Mouse (Mus musculus): ENCODE measurements around the gene Klc4.

Klc4 gene

DNA sequence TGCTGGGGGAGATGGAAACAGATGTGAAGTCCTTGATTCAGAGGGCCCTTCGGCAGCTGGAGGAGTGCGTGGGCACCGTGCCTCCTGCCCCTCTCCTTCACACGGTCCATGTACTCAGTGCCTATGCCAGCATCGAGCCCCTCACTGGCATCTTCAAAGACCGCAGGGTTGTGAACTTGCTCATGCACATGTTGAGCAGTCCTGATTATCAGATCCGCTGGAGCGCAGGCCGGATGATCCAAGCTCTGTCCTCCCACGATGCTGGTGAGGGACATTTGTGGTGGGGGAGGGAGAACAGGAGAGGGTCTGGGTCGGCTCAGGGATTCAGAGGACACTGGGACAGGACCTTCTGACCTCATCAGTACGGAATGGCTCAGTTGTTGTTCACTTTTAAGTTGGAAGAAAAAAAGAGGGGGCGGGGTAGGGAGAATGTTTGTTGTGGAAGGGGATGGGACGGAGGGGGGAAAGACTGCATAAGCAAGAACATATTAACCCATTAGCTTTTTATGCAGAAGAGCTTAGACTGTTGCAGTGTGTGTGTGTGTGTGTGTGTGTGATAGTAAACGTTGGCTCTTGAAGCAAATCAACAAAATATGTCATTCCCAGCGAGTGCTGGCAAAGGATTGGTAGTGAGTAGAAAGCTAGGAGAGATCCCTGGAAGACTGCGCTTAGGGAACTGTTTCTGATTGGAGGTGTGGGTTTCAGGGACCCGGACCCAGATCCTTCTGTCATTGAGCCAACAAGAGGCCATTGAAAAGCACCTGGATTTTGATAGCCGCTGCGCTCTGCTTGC, 6.1 kb upstream of the Klc4 start:
- DNase-seq (ENCODE audit: low spot score) = no peak

GRCm38 (mm10) chr17:46651292-46651691, 5.5 kb upstream of the Klc4 start:
- no peak for DNase-seq (ENCODE audit: low spot score)

DNA sequence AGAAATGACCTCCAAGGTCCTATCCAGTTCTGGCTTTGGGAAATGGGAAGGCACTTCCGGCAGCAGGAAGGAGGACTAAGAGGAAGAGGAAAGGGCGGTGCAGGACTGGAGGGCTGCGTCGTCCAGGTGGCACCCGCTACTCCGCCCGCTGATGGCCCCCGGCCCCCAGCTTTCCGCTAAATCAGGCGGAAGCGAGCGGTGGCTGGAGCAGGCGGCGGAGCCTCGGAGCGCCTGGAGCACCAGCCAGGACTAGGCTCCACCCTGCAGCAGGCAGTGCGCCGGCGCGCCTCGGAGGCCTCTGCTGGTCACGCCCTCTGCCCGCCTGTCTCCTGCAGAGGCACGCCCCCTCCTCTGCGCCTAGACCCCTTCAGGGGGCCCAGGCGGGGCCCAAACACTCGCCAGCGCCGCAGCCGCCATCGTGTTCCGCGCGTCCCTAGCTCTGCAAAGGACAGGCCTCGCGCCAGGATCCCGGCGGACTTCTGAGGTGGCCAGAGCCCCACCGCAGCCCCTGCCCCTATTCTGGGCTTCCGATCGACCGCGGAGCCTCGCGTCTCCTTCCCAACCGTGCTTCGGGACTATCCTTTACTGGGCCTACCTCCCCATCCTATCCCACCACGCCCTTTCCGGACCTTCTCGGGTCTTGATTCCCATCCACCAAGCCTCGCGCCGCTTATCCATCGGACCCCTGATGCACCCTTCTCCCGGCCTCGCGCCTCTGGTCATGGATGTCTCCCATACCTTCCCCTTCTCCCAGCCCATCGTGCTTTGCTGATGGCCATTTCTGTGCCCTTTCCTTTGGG, 4.6 kb upstream of the Klc4 start, which contains the start of gene Cul7:
Cul7 (plus strand) TSS at position 106 of the 800 bp plus-strand sequence.
- peak; percentile 87 for DNase-seq (ENCODE audit: low spot score)

DNA sequence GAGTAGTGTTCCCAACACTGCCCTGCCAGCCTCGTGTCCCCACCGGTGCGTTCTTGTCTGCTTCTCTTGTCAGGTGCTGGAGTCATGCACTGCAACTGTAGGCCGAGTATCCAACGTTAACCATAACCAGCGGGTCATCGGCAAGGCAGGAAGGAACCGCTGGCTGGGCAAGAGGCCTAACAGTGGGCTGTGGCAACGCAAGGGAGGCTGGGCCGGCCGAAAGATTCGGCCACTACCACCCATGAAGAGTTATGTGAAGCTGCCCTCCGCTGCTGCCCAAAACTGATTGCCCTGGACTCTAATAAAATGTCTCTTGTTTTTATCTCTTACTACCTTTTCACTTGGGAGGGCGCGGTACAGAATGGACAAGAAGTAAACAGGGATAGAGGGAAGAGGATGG, 4.0 kb upstream of the Klc4 start:
- no peak for DNase-seq (ENCODE audit: low spot score)

GRCm38 (mm10) chr17:46648436-46648835, 2.6 kb upstream of the Klc4 start:
- no peak for DNase-seq (ENCODE audit: low spot score)

DNA sequence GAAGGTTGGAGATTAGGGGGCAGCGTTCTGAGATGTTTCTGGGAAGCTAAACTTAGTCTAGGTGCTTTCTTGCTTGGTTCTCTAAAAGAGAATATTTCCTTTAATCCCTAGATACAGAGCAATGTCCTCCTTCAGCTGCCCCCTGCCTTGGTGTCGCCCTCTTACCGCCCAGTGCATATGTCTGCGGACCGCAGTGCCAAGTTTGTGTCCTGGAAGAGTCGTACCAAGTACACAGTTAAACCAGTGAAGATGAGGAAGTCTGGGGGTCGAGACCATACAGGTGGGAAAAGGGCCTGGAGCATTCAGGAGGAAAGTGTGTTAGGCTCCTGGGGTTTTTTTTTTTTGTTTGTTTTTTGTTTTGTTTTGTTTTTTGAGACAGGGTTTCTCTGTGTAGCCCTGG, 1.5 kb upstream of the Klc4 start:
- no peak for DNase-seq (ENCODE audit: low spot score)

- no peak for DNase-seq (ENCODE audit: low spot score)
Observed at GRCm38 (mm10) chr17:46646322-46646662, 470 bp upstream of the Klc4 start.

- no peak for DNase-seq (ENCODE audit: low spot score)
Observed at GRCm38 (mm10) chr17:46644916-46645475, 826 bp downstream of the Klc4 start.

- DNase-seq (ENCODE audit: low spot score) = no peak
Observed at GRCm38 (mm10) chr17:46644152-46644805, 1.5 kb downstream of the Klc4 start.

DNA sequence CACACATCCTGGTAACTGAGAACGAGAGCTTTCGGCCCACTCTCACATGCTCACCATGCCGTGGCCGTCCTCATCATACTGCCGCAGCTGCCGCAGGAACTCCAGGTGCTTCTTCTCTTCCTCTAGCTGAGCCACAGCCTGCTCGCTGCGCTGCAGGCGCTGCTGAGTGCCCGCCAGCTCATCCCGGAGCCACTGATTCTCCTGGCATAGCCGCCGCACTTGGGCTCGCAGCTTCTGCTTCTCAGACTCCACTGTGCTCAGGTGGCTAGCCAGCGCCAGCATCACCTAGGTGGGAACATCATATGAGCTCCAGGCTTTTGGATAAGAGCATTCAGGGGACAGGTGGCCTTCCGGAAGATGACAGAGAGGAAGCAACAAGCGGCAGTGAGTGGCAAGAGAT, 3.8 kb downstream of the Klc4 start:
- no peak for DNase-seq (ENCODE audit: low spot score)

DNA sequence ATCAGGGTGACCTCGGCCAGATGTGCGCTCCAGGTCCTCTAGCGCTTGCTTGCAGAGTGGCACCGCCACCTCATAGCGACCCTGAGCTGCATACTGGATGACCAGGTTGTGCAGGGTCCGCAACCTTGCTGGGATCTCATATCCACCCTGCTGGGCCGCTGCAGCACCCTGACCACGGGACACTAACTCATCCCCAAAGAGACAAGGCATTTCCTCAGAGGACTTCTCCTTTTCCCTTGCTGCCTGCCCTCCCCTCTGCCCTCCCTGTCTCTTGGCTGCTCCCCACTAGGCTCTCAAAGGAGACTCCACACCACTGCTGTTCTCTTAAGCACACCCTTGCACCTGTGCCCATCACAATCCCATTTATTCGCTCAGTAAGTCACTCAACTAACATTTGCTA, 5.9 kb downstream of the Klc4 start:
- no peak for DNase-seq (ENCODE audit: low spot score)

GRCm38 (mm10) chr17:46636831-46637523, 8.8 kb downstream of the Klc4 start:
- no peak for DNase-seq (ENCODE audit: low spot score)

GRCm38 (mm10) chr17:46629685-46630441, 16.0 kb downstream of the Klc4 start:
- no peak for DNase-seq (ENCODE audit: low spot score)

DNA sequence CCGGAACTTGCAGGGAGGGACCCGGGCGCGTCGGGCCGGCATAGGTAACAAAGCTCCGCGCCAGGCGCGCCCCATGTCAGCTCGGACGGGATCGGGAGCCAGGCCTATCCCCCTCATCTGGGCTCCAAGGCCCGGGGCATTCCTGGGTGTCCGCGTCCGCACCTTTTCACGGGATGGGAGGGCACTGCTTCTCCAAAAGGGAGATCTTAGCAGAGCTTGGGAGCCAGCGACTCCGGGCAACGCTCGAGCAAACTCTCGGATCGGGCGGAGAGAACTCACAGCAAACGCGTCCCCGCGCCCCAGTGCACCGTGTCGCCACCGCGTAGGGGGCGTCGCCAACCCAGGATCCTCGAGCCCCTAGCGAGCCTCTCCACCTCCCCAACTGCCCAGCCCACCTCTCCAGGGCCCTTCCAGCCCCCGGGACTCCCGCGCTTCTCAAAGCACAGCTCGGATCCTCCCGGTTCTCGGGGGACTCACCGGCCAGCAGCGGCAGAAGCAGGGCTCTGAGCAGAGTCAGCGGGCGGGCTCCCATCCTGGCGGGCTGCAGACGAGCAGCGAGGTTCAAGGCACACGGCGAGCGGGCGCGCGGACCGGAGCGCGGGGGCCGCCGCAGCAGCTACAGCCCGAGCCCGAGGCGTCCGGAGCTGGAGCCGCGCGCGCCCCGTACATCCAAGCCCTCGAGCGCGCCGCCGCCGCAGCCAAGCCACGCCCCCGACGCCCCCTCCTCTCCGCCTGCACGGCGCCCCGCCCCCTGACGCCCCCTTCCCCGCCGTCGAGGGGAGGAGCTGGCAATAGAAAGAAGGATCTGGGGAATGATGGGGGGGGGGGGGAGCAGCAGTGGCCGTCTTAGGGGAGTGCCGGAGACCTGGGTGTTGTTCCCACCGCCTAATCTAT, 16.8 kb downstream of the Klc4 start, which contains the start of gene Ptk7:
Ptk7 (minus strand) TSS at position 714 of the 894 bp plus-strand sequence.
- no peak for DNase-seq (ENCODE audit: low spot score)

GRCm38 (mm10) chr17:46628471-46628790, 17.4 kb downstream of the Klc4 start:
- DNase-seq (ENCODE audit: low spot score) = no peak

DNA sequence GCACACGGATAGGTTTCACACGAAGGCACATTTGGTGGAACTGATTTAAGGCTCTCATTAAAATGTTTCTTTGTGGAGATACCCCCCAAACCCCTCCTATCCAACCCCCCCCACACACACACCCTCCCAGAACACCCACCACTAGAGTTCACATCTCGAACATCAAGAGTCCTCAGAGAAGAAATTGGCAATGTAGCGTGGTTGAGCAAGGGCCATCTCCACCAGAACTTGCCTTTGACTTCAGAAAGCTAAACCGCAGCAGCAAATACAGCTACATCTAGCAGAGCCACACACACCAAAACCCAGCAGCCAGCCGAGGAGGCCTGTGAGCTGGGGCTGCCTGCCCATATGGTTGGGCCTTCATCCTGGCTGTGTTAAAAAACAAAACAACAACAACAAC, 18.4 kb downstream of the Klc4 start:
- DNase-seq (ENCODE audit: low spot score) = no peak

DNA sequence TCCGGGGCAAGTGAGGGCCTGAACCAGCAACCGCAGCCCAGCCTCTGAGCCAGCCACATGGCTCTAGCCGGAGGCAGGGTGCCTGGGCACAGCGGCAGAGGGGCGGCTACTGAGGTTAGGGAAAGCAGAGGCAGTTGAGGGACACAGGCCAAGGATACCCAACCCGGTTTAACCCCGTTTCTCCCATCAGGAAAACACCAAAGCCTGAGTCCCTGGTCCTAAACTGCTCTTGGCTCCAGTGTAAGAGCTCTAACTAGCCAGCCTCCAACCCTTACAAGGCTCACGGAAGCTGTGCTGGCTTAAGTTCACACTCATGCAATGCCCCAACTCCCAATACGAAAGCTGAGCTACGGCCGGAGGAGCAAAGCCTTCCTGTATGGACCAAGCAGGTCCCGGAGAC, 21.2 kb downstream of the Klc4 start:
- no peak for DNase-seq (ENCODE audit: low spot score)

DNA sequence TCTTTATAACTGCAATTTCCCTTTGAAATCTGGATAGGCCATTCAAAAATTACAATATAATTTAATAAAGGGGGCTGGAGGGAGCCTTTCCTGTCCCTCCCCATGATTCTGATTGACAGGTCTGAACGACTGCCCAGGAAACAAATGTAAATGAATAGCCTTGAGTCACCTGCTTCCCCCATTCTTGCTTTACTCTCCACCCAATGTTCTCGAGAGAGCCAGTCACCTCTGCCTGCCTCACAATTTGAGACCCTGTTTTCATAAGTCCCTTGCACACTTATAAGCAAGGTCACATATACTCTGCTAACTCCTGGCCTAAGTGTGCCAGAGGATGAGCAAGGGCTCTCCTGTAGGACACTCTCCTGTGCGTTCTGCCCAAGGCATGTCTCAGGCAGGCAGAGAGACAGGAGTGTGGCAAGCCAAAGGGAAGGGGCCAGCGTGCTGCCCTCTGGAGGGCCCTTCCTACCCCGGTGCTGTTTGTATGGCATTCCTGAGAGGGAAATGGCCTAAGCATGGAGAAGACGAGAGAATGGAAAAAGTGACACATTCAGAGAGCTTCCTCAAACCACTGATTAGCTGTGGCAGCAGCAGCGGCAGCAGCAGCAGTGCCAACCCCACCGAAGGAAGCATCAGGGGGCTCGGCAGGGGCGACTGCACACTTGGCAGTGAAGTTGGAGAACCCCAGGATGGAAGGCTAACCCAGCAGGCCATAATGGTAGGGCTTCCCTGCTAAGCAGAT, 21.8 kb downstream of the Klc4 start:
- DNase-seq (ENCODE audit: low spot score) = no peak

DNA sequence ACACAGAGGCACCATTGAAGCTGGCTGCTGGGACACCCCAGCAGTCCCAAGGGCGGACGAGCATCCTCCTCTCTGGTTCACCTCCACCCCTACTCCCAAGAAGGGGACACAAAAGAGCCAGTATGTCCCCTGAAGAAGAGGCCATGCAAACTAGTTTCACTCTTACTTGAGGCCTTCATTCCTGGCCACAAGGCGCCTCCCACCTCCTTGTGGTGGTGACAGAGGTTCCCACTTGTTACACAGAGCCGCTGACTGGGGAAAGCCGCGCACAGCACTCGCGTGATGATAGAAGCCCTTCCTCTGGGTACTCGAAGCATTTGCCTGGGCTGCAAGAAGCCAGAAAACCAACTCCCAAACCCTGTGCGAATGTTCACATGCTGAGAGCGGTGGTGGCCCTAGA, 23.6 kb downstream of the Klc4 start:
- DNase-seq (ENCODE audit: low spot score) = no peak

DNA sequence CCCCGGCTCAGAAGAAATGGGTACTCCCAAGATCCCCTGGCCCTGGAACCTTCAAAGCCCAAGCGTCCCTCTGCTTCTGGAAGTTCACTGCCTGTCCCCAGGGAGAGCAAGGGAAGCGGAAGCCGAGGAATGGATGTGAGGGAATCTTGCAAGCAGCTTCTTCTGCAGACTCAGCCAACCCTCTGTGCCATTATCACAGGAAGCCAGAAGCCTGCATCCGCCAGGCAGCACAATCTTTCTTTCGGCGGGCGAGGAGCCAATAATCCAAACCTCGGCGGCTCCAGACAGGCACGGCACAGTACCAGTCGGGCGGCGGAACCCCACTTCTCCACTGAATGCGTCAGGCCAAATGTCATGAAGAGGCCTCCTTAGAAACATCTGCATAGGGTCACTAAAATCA, 24.5 kb downstream of the Klc4 start:
- DNase-seq (ENCODE audit: low spot score) = no peak

Measured in left cerebral cortex, adult 11 months (tissue).